Mouse (Mus musculus): Measurements from ENCODE around the gene Cracr2a. TPM values are rescaled to one million over a fixed set of nuclear protein-coding genes. Genes with fewer than 3 reads are reported as not detected.
A peak's percentile ranks its signal among the peaks of the same experiment; 100 is the strongest.
"Not testable (repeated sequence)": the region's sequence is repeated elsewhere in the genome, so short reads cannot be mapped to it uniquely, and the experiment has no call there.

Cracr2a gene
- 3.7 and 15.4 TPM in 2 replicates for polyA plus RNA-seq (2011; ENCODE audit: insufficient read depth, insufficient read length, low replicate concordance, missing spikeins)

DNA sequence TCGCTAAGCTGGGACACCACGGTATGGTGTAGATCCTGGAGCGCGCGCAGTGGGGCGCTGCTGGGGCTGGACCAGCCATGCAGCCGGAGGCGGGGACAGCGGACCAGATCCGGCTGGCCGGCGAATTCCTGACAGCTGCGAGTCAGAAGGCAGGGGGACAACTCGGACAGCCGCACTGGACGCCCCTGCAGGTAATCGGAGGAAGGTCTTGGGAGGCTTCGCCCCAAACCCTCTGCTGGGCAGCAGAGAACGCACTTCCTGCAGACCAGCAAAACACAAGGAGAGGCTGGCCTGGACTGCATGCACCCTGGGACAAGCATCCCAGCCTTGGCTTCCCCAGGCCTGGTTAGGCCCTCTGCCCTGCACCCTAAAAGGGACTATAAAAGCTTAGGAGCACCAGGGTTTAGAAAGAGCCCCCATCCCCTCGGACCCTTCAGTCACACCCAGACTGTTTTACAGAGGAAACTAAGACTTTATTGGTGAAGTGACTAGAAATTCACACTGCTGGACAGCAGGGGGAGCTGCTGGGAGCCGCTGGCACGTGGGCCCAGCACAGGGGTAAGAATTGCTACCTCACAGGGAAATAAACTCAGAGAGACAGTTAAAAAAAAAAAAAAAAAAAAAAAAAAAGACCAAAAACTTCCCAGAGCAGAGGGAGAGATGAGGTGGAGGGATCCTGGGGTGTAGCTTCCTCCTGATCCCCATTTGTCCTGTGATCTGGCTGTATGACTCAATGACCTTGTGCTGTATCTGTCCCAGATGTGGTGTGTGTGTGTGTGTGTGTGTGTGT lies at the start of gene Cracr2a:
Gene Cracr2a (plus strand): TSS at position 108 of the 790 bp plus-strand sequence.
- Histone ChIP-seq H3K27ac (ENCODE audit: control insufficient read depth, insufficient read depth, low read depth, low read length, poor library complexity) (peak within 1 kb of the TSS; percentile 40), H3K4me3 (replicated peaks; ENCODE audit: control insufficient read depth, low read depth, low read length) (peak within 1 kb of the TSS; percentile 79), H3K4me1 (ENCODE audit: control insufficient read depth, insufficient read depth, low read length) (peaks cover 8% of the 10 kb centered on the region; the same call in 1 of the 2 replicates)
- TF ChIP-seq CTCF (IDR thresholded peaks at IDR 0.05; ENCODE audit: control insufficient read depth, insufficient read depth, low read length) = peak; percentile 84
- peak; percentile 44; the same call in 1 of the 2 replicates for TF ChIP-seq POLR2A (IDR thresholded peaks at IDR 0.05; ENCODE audit: borderline replicate concordance, control insufficient read depth, low read depth, low read length)
- WGBS = 0% methylated on average over 22 of the region's 22 CpGs

DNA sequence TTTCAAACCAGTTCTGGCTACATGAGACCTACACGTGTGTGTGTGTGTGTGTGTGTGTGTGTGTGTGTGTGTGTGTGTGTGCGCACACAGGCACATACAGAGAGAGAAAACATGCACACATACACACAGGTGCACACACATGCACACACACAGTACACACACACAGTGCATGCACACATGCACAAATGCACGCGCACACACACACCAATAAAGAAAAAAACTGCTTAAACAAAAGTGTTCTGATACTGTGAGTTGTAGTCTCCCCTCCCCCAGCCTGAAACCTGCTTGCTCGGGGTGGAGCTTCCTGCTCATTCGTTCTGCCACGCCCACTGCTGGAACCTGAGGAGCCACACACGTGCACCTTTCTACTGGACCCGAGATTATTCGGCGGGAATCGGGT lies 47.4 kb upstream of the Cracr2a start:
- H3K27ac ChIP-seq (ENCODE audit: control insufficient read depth, insufficient read depth, low read depth, low read length, poor library complexity); H3K4me3 ChIP-seq (replicated peaks; ENCODE audit: control insufficient read depth, low read depth, low read length): not testable (repeated sequence)
- 82% methylated on average over 7 of the region's 12 CpGs for WGBS

DNA sequence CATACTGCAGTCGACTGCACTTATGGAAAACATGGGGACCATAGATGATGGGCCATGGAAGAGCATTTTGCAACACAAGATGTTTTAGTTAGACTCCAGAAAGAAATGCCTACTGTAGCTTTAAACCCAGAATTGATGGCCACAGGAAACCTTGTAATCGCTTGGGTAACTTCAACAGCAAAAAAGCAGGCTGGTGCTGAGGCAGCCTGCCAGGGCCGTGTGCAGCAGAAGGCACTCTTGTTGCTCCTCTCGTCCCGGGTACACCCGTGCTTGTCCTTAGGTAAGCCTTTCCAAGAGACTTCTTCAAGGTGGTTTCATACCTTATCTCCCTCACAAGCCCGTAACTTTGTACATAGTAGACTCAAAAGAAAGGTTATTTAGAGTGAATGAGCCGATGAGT lies 40.0 kb upstream of the Cracr2a start:
- H3K4me3 ChIP-seq (replicated peaks; ENCODE audit: control insufficient read depth, low read depth, low read length) = peak overlapping the region; percentile 35
- peaks cover 1% of the 10 kb centered on the region; the same call in 1 of the 2 replicates for H3K4me1 ChIP-seq (ENCODE audit: control insufficient read depth, insufficient read depth, low read length)
- 8% methylated on average over 8 of the region's 8 CpGs for WGBS
- H3K27ac ChIP-seq (ENCODE audit: control insufficient read depth, insufficient read depth, low read depth, low read length, poor library complexity) = no peak overlapping the region
- TF ChIP-seq POLR2A (IDR thresholded peaks at IDR 0.05; ENCODE audit: borderline replicate concordance, control insufficient read depth, low read depth, low read length) = no peak
- no peak for TF ChIP-seq CTCF (IDR thresholded peaks at IDR 0.05; ENCODE audit: control insufficient read depth, insufficient read depth, low read length)

More for the DNA sequence above, 47.4 kb upstream of the Cracr2a start:
- not testable (repeated sequence) for H3K4me1 ChIP-seq (ENCODE audit: control insufficient read depth, insufficient read depth, low read length)

DNA sequence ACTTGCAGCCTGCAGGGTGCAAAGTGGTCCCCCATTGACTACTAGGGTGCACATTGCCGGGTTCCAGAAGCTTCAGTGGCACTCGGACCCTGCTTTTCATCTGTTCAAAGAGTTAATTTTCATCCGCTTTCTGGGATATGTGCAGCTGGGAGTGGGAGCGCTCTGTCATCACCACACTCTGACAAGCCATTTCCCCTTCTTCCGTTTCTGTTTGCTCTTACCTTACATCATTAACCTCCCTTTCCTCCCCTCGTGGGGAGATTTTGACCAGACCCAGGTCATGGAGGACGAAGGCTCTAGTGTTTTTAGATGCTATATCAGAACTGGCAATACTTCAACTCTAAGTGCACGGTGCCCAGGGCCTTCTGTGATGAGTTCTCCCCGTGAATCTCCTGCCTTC lies 38.8 kb upstream of the Cracr2a start:
- no peak for TF ChIP-seq POLR2A (IDR thresholded peaks at IDR 0.05; ENCODE audit: borderline replicate concordance, control insufficient read depth, low read depth, low read length)
- no peak for TF ChIP-seq CTCF (IDR thresholded peaks at IDR 0.05; ENCODE audit: control insufficient read depth, insufficient read depth, low read length)
- Histone ChIP-seq H3K4me3 (replicated peaks; ENCODE audit: control insufficient read depth, low read depth, low read length) (no peak overlapping the region), H3K27ac (ENCODE audit: control insufficient read depth, insufficient read depth, low read depth, low read length, poor library complexity) (peak overlapping the region; percentile 20; the same call in 1 of the 2 replicates), H3K4me1 (ENCODE audit: control insufficient read depth, insufficient read depth, low read length) (peaks cover 1% of the 10 kb centered on the region; the same call in 1 of the 2 replicates)
- WGBS = 5% methylated on average over 9 of the region's 9 CpGs

DNA sequence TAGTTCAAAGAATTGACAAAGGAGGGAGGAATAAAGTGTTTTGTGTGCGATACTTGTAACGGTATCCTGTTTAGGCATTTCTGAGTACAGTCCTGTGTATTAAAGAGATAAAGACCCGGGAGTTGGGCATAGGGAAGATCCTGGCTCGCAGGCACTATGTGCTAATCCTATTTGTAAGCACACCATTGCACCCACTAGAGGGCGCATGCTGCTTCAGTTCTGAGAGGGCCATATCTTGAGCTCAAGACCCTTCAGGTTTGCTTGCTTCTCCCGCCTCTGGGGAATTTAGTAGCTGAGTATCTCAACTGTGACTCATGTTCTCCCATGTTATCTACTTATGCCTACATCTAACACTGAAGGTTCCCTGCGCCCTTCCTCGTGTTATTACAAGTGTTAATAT lies 36.7 kb upstream of the Cracr2a start:
- peak; percentile 89 for TF ChIP-seq CTCF (IDR thresholded peaks at IDR 0.05; ENCODE audit: control insufficient read depth, insufficient read depth, low read length)
- no peak for TF ChIP-seq POLR2A (IDR thresholded peaks at IDR 0.05; ENCODE audit: borderline replicate concordance, control insufficient read depth, low read depth, low read length)
- Histone ChIP-seq H3K27ac (ENCODE audit: control insufficient read depth, insufficient read depth, low read depth, low read length, poor library complexity) (no peak overlapping the region), H3K4me3 (replicated peaks; ENCODE audit: control insufficient read depth, low read depth, low read length) (no peak overlapping the region), H3K4me1 (ENCODE audit: control insufficient read depth, insufficient read depth, low read length) (peaks cover 5% of the 10 kb centered on the region; the same call in 1 of the 2 replicates)
- 27% methylated on average over 8 of the region's 8 CpGs for WGBS

DNA sequence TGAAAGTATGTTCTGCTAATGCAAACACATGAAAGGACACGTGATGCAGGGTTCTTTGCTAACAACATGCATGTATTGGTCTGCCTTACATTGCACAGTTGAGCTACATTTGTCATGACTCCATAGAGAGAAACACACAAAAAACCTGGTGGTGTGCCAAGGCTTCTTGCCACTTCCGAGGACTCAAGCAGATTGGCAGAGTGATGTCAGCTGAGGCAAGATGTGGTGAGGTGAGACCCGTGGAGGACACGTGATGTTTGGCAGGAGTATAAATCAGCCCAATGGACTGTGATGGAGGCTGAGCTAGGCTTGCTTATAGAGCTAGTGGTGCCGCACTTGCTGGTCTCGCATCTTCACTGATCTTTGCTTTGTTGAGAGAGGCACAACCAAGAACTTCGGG lies 32.5 kb upstream of the Cracr2a start:
- 50% methylated on average over 7 of the region's 7 CpGs for WGBS
- no peak for TF ChIP-seq POLR2A (IDR thresholded peaks at IDR 0.05; ENCODE audit: borderline replicate concordance, control insufficient read depth, low read depth, low read length)
- no peak for TF ChIP-seq CTCF (IDR thresholded peaks at IDR 0.05; ENCODE audit: control insufficient read depth, insufficient read depth, low read length)
- Histone ChIP-seq H3K27ac (ENCODE audit: control insufficient read depth, insufficient read depth, low read depth, low read length, poor library complexity) (no peak overlapping the region; the same call in 1 of the 2 replicates), H3K4me1 (ENCODE audit: control insufficient read depth, insufficient read depth, low read length) (peaks cover 4% of the 10 kb centered on the region; the same call in 1 of the 2 replicates), H3K4me3 (replicated peaks; ENCODE audit: control insufficient read depth, low read depth, low read length) (no peak overlapping the region)

DNA sequence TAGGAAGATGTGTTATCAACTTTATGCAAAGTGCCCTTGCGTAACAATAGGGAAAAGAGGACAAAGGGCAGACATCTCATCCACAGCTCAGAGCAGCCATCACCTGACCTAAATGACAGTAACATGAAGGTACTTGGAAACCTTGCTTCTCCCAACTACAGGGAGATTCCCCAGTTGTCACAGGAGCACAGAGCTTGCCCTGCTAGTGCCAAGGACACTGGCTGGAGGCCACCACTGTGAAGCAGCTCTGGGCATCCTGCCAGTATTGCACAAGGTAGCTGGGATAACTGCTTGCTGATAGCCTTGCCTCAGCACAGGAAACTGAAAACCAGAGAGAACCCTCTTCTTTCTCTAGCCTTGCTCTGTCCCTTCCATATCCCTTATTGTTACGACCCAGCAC lies 31.7 kb upstream of the Cracr2a start:
- Histone ChIP-seq H3K4me3 (replicated peaks; ENCODE audit: control insufficient read depth, low read depth, low read length) (no peak overlapping the region), H3K4me1 (ENCODE audit: control insufficient read depth, insufficient read depth, low read length) (peaks cover 4% of the 10 kb centered on the region; the same call in 1 of the 2 replicates), H3K27ac (ENCODE audit: control insufficient read depth, insufficient read depth, low read depth, low read length, poor library complexity) (no peak overlapping the region; the same call in 1 of the 2 replicates)
- 8% methylated on average over 2 of the region's 2 CpGs for WGBS
- TF ChIP-seq CTCF (IDR thresholded peaks at IDR 0.05; ENCODE audit: control insufficient read depth, insufficient read depth, low read length) (no peak), POLR2A (IDR thresholded peaks at IDR 0.05; ENCODE audit: borderline replicate concordance, control insufficient read depth, low read depth, low read length) (no peak)

- 30% methylated on average over 3 of the region's 3 CpGs for WGBS
- peaks cover 4% of the 10 kb centered on the region; the same call in 1 of the 2 replicates for H3K4me1 ChIP-seq (ENCODE audit: control insufficient read depth, insufficient read depth, low read length)
These were observed 30.9 kb upstream of the Cracr2a start for GRCm38 (mm10) chr6:127530206-127530605.

More at GRCm38 (mm10) chr6:127530206-127530605, 30.9 kb upstream of the Cracr2a start:
- TF ChIP-seq POLR2A (IDR thresholded peaks at IDR 0.05; ENCODE audit: borderline replicate concordance, control insufficient read depth, low read depth, low read length) = no peak
- no peak for TF ChIP-seq CTCF (IDR thresholded peaks at IDR 0.05; ENCODE audit: control insufficient read depth, insufficient read depth, low read length)
- Histone ChIP-seq H3K4me3 (replicated peaks; ENCODE audit: control insufficient read depth, low read depth, low read length) (no peak overlapping the region), H3K27ac (ENCODE audit: control insufficient read depth, insufficient read depth, low read depth, low read length, poor library complexity) (peak overlapping the region; percentile 45; the same call in 1 of the 2 replicates)

Measured in bone marrow, adult 2 months (tissue).